Mouse (Mus musculus) kidney, adult 2 months (tissue): ENCODE data around the gene Prph. TPM values are rescaled to one million over a fixed set of nuclear protein-coding genes. Genes with fewer than 3 reads are reported as not detected.

Source experiments
- DNase-seq: peaks from one replicate; pipeline ENCODE4 v3.0.0; 2021
- H3K27ac ChIP-seq: fragments of 200-500 bp; 2 replicates; pipeline ENCODE4 v1.5.1; 2012; ENCODE audit warnings: low read depth, low read length, control low read depth, inconsistent platforms; ENCODE audit not compliant: insufficient read depth
- H3K27me3 ChIP-seq: fragments of 200-500 bp; replicated peaks from 2 replicates; pipeline ENCODE4 v1.6.1; 2012; ENCODE audit warnings: mild to moderate bottlenecking, moderate library complexity, low read length, inconsistent platforms; ENCODE audit not compliant: control insufficient read depth, insufficient read depth
- H3K36me3 ChIP-seq: fragments of 200-500 bp; 2 replicates; pipeline ENCODE4 v1.6.1; 2012; ENCODE audit warnings: mild to moderate bottlenecking, moderate library complexity, low read length, inconsistent platforms; ENCODE audit not compliant: control insufficient read depth, insufficient read depth
- H3K4me1 ChIP-seq: fragments of 200-500 bp; 2 replicates; pipeline ENCODE4 v1.6.1; 2011; ENCODE audit warnings: low read length; ENCODE audit not compliant: control insufficient read depth, insufficient read depth
- H3K4me3 ChIP-seq: fragments of 200-500 bp; 2 replicates; pipeline ENCODE4 v1.5.1; 2011; ENCODE audit warnings: mild to moderate bottlenecking, low read depth, low read length, control low read depth; ENCODE audit not compliant: insufficient read depth
- CTCF ChIP-seq: fragments of 200-500 bp; conservative IDR thresholded peaks from 2 replicates; pipeline ENCODE4 v1.5.1; 2011; ENCODE audit warnings: low read depth, mild to moderate bottlenecking, control low read depth, low read length, moderate library complexity, mixed read lengths; ENCODE audit not compliant: insufficient read depth, insufficient read length
- POLR2A ChIP-seq: fragments of 200-500 bp; IDR thresholded peaks from one replicate; pipeline ENCODE4 v1.6.1; 2011; ENCODE audit warnings: low read depth, low read length, control low read depth
- WGBS: fragments of 180-500 bp; shearing (Covaris S2); methylation state at CpG from one replicate; pipeline ENCODE4 v1.1.7; 2018; 5-methylcytosine and 5-hydroxymethylcytosine counted together
- polyA plus RNA-seq: library from polyadenylated mRNA; depleted of rRNA; stranded (reverse); fragments of >200 nt; gene quantifications from 2 replicates; pipeline ENCODE4 v1.2.3, GENCODE M21; 2012

Gene Prph
- polyA plus RNA-seq, 1 experiment, result 3.2 TPM

DNA sequence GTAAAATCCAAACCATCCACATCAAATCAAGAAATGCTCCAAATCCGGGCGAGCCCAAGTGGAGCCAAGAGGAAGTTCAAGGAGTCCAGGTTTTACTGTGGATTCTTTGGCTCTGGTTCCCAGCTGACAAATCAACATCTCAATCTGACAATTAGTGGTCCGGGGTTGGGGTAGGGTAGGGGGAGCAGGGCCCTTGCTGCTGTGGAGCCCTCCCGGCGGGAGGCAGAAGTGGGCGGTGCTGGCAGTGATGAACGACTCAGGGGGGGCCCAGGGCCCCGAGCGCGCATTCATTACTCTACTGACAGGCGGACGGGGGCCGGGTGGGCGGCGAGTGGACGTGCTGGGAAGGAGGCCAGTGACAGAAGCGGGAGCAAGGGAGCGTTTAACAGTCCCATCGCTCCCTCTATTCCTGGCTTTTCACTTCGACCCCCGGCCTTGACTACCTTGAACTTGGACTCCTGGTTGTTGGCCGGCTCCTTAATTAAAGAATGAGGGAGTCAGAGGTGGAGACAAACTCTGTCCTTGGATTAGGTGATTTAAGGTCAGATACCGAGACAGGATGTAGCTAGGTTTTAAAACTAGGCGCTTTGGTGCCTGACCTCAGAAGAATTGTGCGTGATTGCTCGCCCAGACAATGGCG lies 39.8 kb downstream of the Prph start:
- DNase-seq, result no peak
- WGBS, result 18% methylated on average over 27 of the region's 27 CpGs
- peaks cover 9% of the 10 kb centered on the region for H3K4me1 ChIP-seq
- H3K36me3 ChIP-seq, result no peaks in the 10 kb centered on the region
- no peak overlapping the region for H3K4me3 ChIP-seq
- H3K27ac ChIP-seq, result no peak overlapping the region
- TF ChIP-seq CTCF (no peak), POLR2A (no peak)
- H3K27me3 ChIP-seq, result no peaks in the 10 kb centered on the region

DNA sequence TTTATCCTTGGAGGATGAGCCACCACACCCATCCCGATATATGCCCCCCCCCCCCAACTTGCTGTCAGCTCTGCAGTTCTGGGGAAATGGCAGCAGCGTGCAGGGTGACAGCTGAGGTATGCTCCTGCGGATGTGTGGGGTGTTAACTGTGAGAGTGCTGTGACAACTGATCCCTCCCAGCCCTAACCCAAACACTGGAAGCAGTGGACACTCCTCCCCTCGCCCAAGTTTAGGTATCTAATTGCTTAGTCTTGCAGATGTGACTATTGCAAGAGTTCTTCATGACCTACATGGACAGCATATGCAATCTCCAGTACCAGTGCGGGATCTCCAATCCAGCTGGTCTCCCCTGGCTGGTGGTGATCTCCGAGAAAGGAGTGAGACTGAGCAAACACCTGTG lies 40.4 kb downstream of the Prph start:
- no peak overlapping the region for H3K27ac ChIP-seq

DNA sequence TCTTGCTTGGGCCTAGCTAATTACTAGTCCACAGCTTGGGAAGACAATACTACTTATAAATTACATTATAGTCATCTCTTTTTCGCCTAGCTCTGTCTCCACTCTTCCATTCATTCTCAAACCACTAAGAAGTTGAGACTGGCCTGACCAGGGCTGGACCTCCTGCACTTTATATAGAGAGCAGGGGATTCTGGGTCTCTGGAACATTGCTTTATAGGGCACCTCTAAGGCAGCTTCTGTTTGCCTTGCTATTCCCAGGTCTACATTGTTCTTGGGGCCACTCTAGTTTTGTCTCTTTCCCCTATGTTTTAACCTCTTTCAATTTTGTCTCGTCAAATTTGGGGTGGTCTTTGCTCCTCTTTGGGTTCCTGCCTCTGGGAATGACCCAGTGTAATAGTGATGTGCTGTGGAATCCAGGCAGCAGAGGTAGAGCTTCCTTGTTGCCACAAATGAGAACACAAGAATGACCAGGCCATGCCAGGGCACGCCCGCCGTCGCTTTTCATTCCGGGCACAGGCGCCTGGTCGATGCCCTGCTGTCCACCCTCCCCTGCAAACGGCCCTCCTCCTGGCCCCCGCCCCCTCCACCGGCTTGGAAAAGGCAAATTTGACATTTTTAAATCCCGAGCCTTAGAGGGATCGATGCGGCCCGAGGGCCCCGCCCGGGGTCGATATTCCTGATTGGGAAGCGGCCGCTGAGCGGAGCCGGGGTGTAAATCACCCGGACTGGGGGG lies 41.3 kb downstream of the Prph start:
- peak; percentile 63 for DNase-seq
- Histone ChIP-seq H3K36me3 (no peaks in the 10 kb centered on the region), H3K4me3 (peak overlapping the region; percentile 40), H3K27ac (no peak overlapping the region), H3K27me3 (no peaks in the 10 kb centered on the region), H3K4me1 (peaks cover 9% of the 10 kb centered on the region)
- TF ChIP-seq POLR2A (no peak), CTCF (no peak)
- 17% methylated on average over 24 of the region's 24 CpGs for WGBS

More for the DNA sequence above, 40.4 kb downstream of the Prph start:
- no peaks in the 10 kb centered on the region for H3K27me3 ChIP-seq
- TF ChIP-seq POLR2A (no peak), CTCF (no peak)
- H3K36me3 ChIP-seq, result no peaks in the 10 kb centered on the region
- 68% methylated on average over 6 of the region's 6 CpGs for WGBS
- no peak overlapping the region for H3K4me3 ChIP-seq
- no peak for DNase-seq
- H3K4me1 ChIP-seq, result peaks cover 9% of the 10 kb centered on the region

DNA sequence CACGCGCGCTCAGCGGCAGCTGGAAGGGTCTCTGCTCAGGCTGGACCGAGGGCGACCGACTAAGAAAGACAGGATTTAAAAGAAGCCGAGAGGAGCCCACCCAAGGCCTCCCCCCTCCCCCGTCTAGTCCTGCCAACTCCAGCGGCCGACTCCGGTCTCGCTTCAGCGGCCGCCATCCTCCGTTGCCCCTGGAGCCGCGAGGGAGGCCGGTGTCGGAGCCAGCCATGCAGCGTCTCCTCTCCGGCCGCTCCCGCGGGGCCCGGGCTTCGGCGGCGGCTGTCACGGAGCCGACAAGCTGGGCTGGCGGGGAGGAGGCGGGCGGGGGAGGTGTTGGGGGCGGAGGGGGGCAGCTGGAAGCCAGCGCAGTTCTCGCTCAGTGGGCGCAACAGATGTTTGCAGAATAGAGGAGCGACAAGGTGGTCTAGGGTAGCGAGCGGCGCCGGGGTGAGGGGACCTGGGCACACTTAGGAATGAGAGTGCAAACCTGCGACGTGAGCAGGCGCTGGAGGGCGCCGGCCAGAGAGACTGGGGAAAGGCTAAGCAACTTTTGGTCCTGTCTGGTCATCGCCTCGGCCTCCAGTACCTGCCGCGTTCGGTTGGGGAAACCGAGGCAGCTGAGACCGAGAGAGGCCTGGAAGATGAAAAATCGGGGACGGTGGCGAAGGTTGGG lies 42.0 kb downstream of the Prph start:
- H3K27me3 ChIP-seq, result no peaks in the 10 kb centered on the region
- no peaks in the 10 kb centered on the region for H3K36me3 ChIP-seq
- TF ChIP-seq CTCF (no peak), POLR2A (no peak)
- peak; percentile 71 for DNase-seq
- 2% methylated on average over 51 of the region's 58 CpGs for WGBS
- H3K27ac ChIP-seq, result no peak overlapping the region
- peak overlapping the region; percentile 40 for H3K4me3 ChIP-seq
- peaks cover 9% of the 10 kb centered on the region for H3K4me1 ChIP-seq

DNA sequence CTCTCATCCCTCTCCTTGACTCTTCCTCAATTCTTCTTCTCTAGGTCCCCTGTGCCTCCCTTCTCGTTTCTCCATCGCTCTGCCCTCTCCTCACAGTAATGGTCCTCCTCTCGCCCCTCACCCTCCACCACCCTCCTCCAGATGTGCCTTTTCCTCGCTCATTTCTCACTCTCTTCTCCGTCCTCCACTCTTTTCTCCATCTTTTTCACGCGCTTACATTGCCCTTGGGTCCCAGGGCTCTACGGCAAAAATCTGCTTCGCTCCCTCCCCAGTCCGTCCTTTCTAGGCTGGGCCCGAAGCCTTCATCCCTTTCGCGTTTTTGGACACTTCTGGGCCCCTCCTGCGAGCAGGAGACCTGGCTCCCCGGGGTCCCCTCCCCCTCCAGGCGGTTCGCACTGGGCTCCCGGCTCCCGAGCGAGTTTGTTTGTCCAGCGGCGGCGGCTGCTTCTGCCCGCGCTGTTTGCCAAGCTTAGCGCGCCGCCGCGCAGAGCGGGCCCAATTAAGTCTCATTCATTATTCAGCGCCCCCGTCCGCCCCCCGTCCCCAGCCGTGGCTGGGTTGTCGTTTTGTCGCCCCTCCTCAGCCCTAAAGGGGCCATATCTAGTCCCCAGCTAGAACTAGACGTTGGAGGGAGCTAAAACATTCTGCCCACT lies 43.0 kb downstream of the Prph start:
- 6% methylated on average over 39 of the region's 39 CpGs for WGBS

DNA sequence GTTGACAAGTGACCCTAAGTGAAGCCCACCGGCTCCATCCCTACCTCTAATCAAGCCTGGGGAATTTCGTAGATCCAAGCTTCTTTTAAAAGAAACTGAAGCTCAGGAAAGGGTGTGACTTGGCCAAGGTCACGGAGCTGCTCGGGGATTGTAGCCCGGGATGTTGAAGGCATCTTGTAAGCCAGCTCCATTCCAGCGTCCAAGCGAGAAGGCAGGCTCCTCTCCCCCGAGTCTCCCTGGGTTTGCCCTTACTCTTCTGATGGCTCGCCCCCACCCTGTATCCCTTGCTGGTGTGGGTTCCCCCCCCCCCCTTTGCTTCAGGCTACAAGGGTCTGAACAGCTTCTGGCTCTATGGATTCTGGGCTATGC lies 43.5 kb downstream of the Prph start:
- Histone ChIP-seq H3K4me3 (no peak overlapping the region), H3K36me3 (no peaks in the 10 kb centered on the region), H3K27me3 (no peaks in the 10 kb centered on the region), H3K4me1 (peaks cover 9% of the 10 kb centered on the region), H3K27ac (no peak overlapping the region)
- 13% methylated on average over 9 of the region's 9 CpGs for WGBS
- no peak for TF ChIP-seq POLR2A
- no peak for TF ChIP-seq CTCF
- no peak for DNase-seq

More for the DNA sequence above, 43.0 kb downstream of the Prph start:
- Histone ChIP-seq H3K4me1 (peaks cover 9% of the 10 kb centered on the region), H3K36me3 (no peaks in the 10 kb centered on the region), H3K27me3 (no peaks in the 10 kb centered on the region), H3K4me3 (peak overlapping the region; percentile 19; the same call in 1 of the 2 replicates), H3K27ac (no peak overlapping the region)
- DNase-seq, result peak; percentile 55
- no peak for TF ChIP-seq POLR2A
- TF ChIP-seq CTCF, result no peak

DNA sequence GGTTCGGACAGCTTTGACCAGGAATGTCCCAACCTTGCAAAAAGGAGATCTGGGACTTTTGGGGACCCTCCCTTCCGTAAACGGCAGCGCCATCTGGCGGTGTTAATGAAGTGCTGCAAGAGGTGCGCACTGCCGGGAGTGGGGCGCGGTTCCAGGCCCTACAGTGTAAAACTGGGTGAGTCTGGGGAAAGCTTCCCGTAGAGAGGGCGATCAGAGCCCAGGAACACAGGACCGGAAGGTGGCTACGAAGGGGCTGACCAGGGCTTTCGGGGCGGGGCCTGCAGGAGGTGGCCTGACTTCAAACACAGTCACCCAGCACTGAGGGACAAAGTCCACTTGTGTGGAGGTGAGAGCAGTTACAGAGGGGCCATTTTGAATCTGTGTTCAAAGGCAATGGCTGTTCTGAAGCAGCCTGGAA lies 44.2 kb downstream of the Prph start:
- TF ChIP-seq CTCF (peak; percentile 87), POLR2A (no peak)
- H3K4me1 ChIP-seq, result peaks cover 9% of the 10 kb centered on the region
- H3K27ac ChIP-seq, result peak overlapping the region; percentile 80
- 4% methylated on average over 15 of the region's 15 CpGs for WGBS
- no peaks in the 10 kb centered on the region for H3K27me3 ChIP-seq
- H3K36me3 ChIP-seq, result no peaks in the 10 kb centered on the region
- H3K4me3 ChIP-seq, result peak overlapping the region; percentile 56
- DNase-seq, result peak; percentile 94
